Mouse (Mus musculus): Measurements from ENCODE around the gene H2-Q10. TPM values are rescaled to one million over a fixed set of nuclear protein-coding genes. Genes with fewer than 3 reads are reported as not detected.
A peak's percentile ranks its signal among the peaks of the same experiment; 100 is the strongest.

H2-Q10 gene
- polyA plus RNA-seq, 3 experiments from 2014 or later = 14.2 to 25.0 (median 24.2) TPM

- ATAC-seq = peak; percentile 90
Measured at GRCm38 (mm10) chr17:35516652-35517500, 47.0 kb downstream of the H2-Q10 start, which contains the start of the genes Tcf19 and Cchcr1. Gene Tcf19 (minus strand): TSS chr17:35516824. Gene Cchcr1 (plus strand): TSS chr17:35517100.

GRCm38 (mm10) chr17:35517526-35517925, 47.6 kb downstream of the H2-Q10 start:
- ATAC-seq = no peak

Other genes starting within 250 kb of the H2-Q10 start
- gene Gm16181, start 249.3 kb upstream of the H2-Q10 start, polyA plus RNA-seq (2017; shearing (Covaris generic)) = under 1 TPM in 2 of 3 experiments, not detected in 1; 0.67 to 0.68 TPM
- gene Atp6v1g2, start 236.4 kb upstream of the H2-Q10 start, polyA plus RNA-seq (2017; shearing (Covaris generic)) = 1 to 10 TPM; 4.6 to 7.2 (median 5.9) TPM
- 1 to 10 TPM; 1.7 to 3.3 (median 1.9) TPM for gene Nfkbil1, start 234.3 kb upstream of the H2-Q10 start, polyA plus RNA-seq (2017; shearing (Covaris generic))
- 100 to 1,000 TPM; 194 to 276 (median 261) TPM for gene Ddx39b, start 228.3 kb upstream of the H2-Q10 start, polyA plus RNA-seq (2017; shearing (Covaris generic))
- 1,000 to 10,000 TPM; 4,089 to 4,363 (median 4,119) TPM for gene H2-D1, start 207.4 kb upstream of the H2-Q10 start, polyA plus RNA-seq (2017; shearing (Covaris generic))
- under 1 TPM in 2 of 3 experiments, not detected in 1; 0.23 to 0.24 TPM for gene H2-Q1, start 149.7 kb upstream of the H2-Q10 start, polyA plus RNA-seq (2017; shearing (Covaris generic))
- gene H2-Q2, start 127.8 kb upstream of the H2-Q10 start, polyA plus RNA-seq (2017; shearing (Covaris generic)) = 10 to 100 TPM in 2 of 3 experiments, 1 to 10 TPM in 1; 4.6 to 25.2 (median 21.9) TPM
- gene H2-Q4, start 90.5 kb upstream of the H2-Q10 start, polyA plus RNA-seq (2017; shearing (Covaris generic)) = 10 to 100 TPM; 11.4 to 17.3 (median 16.4) TPM
- 100 to 1,000 TPM; 356 to 772 (median 602) TPM for gene H2-Q6, start 45.2 kb upstream of the H2-Q10 start, polyA plus RNA-seq (2017; shearing (Covaris generic))
- 1,000 to 10,000 TPM in 2 of 3 experiments, 100 to 1,000 TPM in 1; 921 to 1,440 (median 1,337) TPM for gene H2-Q7, start 30.9 kb upstream of the H2-Q10 start, polyA plus RNA-seq (2017; shearing (Covaris generic))
- under 1 TPM; 0.26 to 0.58 (median 0.32) TPM for gene Pou5f1, start 35.9 kb downstream of the H2-Q10 start, polyA plus RNA-seq (2017; shearing (Covaris generic))
- 10 to 100 TPM; 16.6 to 68.4 (median 21.5) TPM for gene Tcf19, start 46.7 kb downstream of the H2-Q10 start, polyA plus RNA-seq (2017; shearing (Covaris generic))
- gene Cchcr1, start 47.0 kb downstream of the H2-Q10 start, polyA plus RNA-seq (2017; shearing (Covaris generic)) = 1 to 10 TPM; 4.8 to 7.1 (median 6.0) TPM
- gene Psors1c2, start 63.1 kb downstream of the H2-Q10 start, polyA plus RNA-seq (2017; shearing (Covaris generic)) = under 1 TPM in 1 of 3 experiments, not detected in 2; 0.73 TPM
- gene Cdsn, start 82.0 kb downstream of the H2-Q10 start, polyA plus RNA-seq (2017; shearing (Covaris generic)) = not detected
- gene 2300002M23Rik, start 97.4 kb downstream of the H2-Q10 start, polyA plus RNA-seq (2017; shearing (Covaris generic)) = not detected
- not detected for gene Sfta2, start 131.5 kb downstream of the H2-Q10 start, polyA plus RNA-seq (2017; shearing (Covaris generic))
- not detected for gene Gm9573, start 156.5 kb downstream of the H2-Q10 start, polyA plus RNA-seq (2017; shearing (Covaris generic))
- gene Mucl3, start 173.6 kb downstream of the H2-Q10 start, polyA plus RNA-seq (2017; shearing (Covaris generic)) = under 1 TPM in 1 of 3 experiments, not detected in 2; 0.26 TPM
- 10 to 100 TPM; 10.4 to 13.2 (median 12.7) TPM for gene Vars2, start 197.5 kb downstream of the H2-Q10 start, polyA plus RNA-seq (2017; shearing (Covaris generic))
- 10 to 100 TPM; 16.7 to 24.7 (median 17.9) TPM for gene Gtf2h4, start 203.7 kb downstream of the H2-Q10 start, polyA plus RNA-seq (2017; shearing (Covaris generic))
- 1 to 10 TPM in 1 of 3 experiments, under 1 TPM in 2; 0.65 to 1.1 (median 0.73) TPM for gene Ddr1, start 234.5 kb downstream of the H2-Q10 start, polyA plus RNA-seq (2017; shearing (Covaris generic))

All from inflammation-experienced regulatory T-cells, adult 6 months (primary cell).